Mouse (Mus musculus) intestine, postnatal 0 days (tissue): ENCODE data around the gene Itgb3bp. TPM values are rescaled to one million over a fixed set of nuclear protein-coding genes. Genes with fewer than 3 reads are reported as not detected.
A peak's percentile ranks its signal among the peaks of the same experiment; 100 is the strongest.

Experiments
- ATAC-seq: fragments of 200-750 bp; cut with Nextera tagmentation; 2 replicates; pipeline ENCODE4 v1.8.0; 2017; ENCODE audit warnings: mild to moderate bottlenecking, moderate TSS enrichment, moderate library complexity
- H3K27ac ChIP-seq: fragments of 300-500 bp; sonication (generic); 2 replicates; pipeline ENCODE4 v1.5.1; 2014; ENCODE audit warnings: mild to moderate bottlenecking, low read depth, low read length, moderate library complexity
- H3K27me3 ChIP-seq: fragments of 300-500 bp; sonication (generic); replicated peaks from 2 replicates; pipeline ENCODE4 v1.6.1; 2014; ENCODE audit warnings: low read length, mixed read lengths; ENCODE audit not compliant: control insufficient read depth, insufficient read depth
- H3K36me3 ChIP-seq: fragments of 300-500 bp; sonication (generic); 2 replicates; pipeline ENCODE4 v1.6.1; 2014; ENCODE audit warnings: mild to moderate bottlenecking, moderate library complexity; ENCODE audit not compliant: control insufficient read depth, insufficient read depth
- H3K4me1 ChIP-seq: fragments of 300-500 bp; sonication (generic); replicated peaks from 2 replicates; pipeline ENCODE4 v1.6.1; 2014; ENCODE audit warnings: antibody characterized with exemption, low read length, mixed read lengths; ENCODE audit not compliant: control insufficient read depth, insufficient read depth
- H3K4me2 ChIP-seq: fragments of 300-500 bp; sonication (generic); replicated peaks from 2 replicates; pipeline ENCODE4 v1.6.1; 2014; ENCODE audit warnings: low read depth, mild to moderate bottlenecking, moderate library complexity
- H3K4me3 ChIP-seq: fragments of 300-500 bp; sonication (generic); 2 replicates; pipeline ENCODE4 v1.5.1; 2014; ENCODE audit warnings: low read depth, low read length
- H3K9ac ChIP-seq: fragments of 300-500 bp; sonication (generic); 2 replicates; pipeline ENCODE4 v1.6.1; 2014; ENCODE audit warnings: mild to moderate bottlenecking, low read depth, low read length
- H3K9me3 ChIP-seq: fragments of 300-500 bp; sonication (generic); 2 replicates; pipeline ENCODE4 v1.6.1; 2016; ENCODE audit warnings: mixed run types; ENCODE audit not compliant: control insufficient read depth
- CTCF ChIP-seq: sonication (generic); IDR thresholded peaks from 2 replicates; pipeline ENCODE4 v1.5.1; 2016; ENCODE audit warnings: low read depth, mild to moderate bottlenecking, control low read depth, antibody characterized with exemption, moderate library complexity
- WGBS: fragments of 180-500 bp; shearing (Covaris S2); extraction: QIAGEN DNeasy Blood & Tissue Kit; methylation state at CpG from one replicate; pipeline ENCODE4 v1.1.7; 2014; 5-methylcytosine and 5-hydroxymethylcytosine counted together
- polyA plus RNA-seq: library from polyadenylated mRNA; unstranded; fragments of >200 nt; fragmentation: Nextera tagmentation; extraction: Ambion mirVana; gene quantifications from 2 replicates; pipeline ENCODE4 v1.2.1, GENCODE M21; 2015

Gene Itgb3bp
- polyA plus RNA-seq, 1 experiment from 2014 or later: 22.4 TPM

DNA sequence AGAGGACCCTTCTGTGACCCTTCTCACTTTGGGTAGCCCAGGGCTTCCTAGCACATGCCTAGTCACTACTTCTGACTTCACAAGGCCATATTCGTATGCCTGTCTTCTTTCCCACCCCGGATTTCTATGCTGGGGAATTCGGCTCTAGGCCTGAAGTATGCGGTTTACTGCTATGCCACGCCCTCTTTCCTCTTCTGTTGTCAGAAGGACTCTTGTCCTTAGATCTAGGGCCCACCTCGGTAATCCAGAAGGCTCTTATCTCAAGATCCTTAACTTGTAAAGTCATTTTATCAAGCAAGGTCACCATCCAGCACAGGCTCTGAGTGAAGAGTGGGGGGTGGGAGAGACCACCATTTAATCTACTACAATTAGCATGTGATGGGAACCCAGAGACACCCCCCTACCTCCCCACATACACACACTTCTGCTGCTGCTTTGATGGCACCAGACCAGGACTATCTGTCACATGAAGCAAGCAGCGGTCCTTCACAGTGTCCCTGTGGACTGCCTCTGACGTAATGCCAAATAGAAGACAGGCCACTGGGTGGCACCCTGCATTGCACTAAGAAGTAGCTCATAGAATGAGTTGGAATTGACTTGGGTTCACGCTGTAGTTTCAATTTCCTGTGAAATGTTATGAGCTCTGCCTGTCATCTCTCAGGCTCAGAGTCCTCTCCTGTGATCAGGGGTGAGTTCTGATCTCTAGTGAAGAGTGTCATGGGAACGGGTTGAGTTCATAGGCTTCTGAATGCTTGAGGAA, 12.2 kb upstream of the Itgb3bp start:
- H3K27me3 ChIP-seq: no peaks in the 10 kb centered on the region
- peak overlapping the region; percentile 68 for H3K27ac ChIP-seq
- peaks cover 3% of the 10 kb centered on the region for H3K4me1 ChIP-seq
- 0 out of 2 replicates have a peak, but pooled peaks cover 8% of the 10 kb centered on the region for H3K36me3 ChIP-seq
- ATAC-seq: peak; percentile 81
- no peak overlapping the region for H3K4me3 ChIP-seq
- peak overlapping the region; percentile 28 for H3K4me2 ChIP-seq
- 46% methylated on average over 10 of the region's 10 CpGs for WGBS
- TF ChIP-seq CTCF: peak; percentile 65
- H3K9ac ChIP-seq: no peak overlapping the region
- no peaks in the 10 kb centered on the region for H3K9me3 ChIP-seq

DNA sequence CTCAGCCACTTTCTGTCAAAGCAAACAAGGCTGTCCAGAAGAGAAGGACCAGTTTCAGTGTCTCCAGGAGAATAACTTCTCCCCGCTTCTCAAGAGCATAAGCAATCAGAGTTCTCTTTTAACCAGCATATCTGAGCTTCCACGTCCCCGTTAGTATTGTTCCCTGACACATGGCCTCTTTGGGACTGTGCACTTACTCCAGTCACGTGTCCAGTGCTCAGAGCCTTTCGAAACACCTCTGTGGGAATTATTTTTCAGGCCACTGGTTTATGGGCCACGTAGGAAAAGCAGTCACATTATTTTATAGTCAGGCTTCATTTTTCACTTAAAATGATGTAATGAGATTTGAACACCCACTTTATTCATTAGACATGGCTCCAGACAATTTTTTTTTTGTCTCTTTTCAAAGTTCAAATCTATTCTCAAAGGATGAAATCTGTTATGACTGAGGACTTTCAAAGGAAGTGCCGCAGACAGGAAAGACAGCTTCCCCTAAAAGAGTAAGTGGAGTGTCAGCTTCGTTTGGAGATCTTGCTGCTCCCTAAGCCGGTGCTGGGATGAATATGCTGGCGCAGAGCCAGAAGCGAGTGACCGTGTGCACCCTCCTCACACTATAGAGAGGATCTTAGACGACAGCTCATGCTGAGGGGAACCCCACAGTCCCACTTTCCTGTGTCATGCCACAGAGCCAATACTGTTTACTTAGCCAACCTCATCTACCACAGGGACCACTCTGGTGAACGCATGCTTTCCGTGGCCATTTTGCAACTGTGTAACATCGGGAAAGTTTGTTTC, 10.3 kb upstream of the Itgb3bp start:
- Histone ChIP-seq H3K4me2 (no peak overlapping the region), H3K9ac (no peak overlapping the region), H3K4me3 (no peak overlapping the region), H3K4me1 (peaks cover 3% of the 10 kb centered on the region), H3K27me3 (no peaks in the 10 kb centered on the region), H3K9me3 (no peaks in the 10 kb centered on the region), H3K36me3 (0 out of 2 replicates have a peak, but pooled peaks cover 8% of the 10 kb centered on the region), H3K27ac (peak overlapping the region; percentile 41; the same call in 1 of the 2 replicates)
- TF ChIP-seq CTCF: no peak
- no peak for ATAC-seq
- 50% methylated on average over 16 of the region's 16 CpGs for WGBS

DNA sequence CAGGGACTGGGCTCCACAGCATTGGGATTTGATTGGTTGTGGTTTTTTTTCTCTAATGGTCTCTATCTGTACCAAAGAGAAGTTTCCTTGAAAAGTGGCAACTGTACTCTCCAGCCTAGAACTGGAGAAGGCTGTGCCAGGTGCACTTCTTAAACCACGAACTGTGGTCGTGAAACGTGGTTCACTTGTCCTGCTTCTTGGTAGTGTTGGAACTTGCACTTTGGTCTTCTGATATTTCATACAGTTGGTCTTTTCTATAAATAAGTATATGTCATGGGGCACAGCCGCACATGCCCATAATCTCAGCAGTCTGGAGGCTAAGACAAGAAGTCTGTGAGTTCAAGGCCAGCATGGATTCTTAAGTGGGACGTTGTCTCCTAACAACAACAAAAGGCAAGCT, 6.7 kb upstream of the Itgb3bp start:
- Histone ChIP-seq H3K4me3 (no peak overlapping the region), H3K9ac (no peak overlapping the region), H3K36me3 (0 out of 2 replicates have a peak, but pooled peaks cover 8% of the 10 kb centered on the region), H3K27ac (peak overlapping the region; percentile 41; the same call in 1 of the 2 replicates), H3K4me1 (no peaks in the 10 kb centered on the region; the same call in 1 of the 2 replicates), H3K27me3 (no peaks in the 10 kb centered on the region), H3K9me3 (no peaks in the 10 kb centered on the region), H3K4me2 (no peak overlapping the region)
- 55% methylated on average over 5 of the region's 5 CpGs for WGBS
- ATAC-seq: peak; percentile 44; the same call in 1 of the 2 replicates
- TF ChIP-seq CTCF: no peak

DNA sequence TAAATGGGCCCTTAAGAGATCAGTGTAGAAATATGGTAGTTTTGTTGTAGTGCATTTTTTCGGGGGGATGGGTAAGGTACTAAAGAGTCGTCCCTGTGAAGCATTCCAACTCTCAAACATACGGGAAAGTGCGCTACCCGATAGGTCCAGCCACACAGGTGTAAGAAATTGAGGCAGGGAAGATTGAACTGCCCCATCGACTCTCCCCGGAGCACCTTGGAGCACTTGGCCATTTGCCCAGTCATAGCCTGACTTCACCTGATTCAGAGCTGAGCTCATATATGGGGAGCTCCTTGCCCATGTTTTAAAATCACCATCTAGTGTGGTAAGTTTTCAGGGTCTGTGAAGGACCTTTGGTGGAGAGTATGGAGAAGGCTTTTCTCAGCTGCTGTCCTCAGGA, 5.2 kb upstream of the Itgb3bp start:
- Histone ChIP-seq H3K27ac (no peak overlapping the region), H3K27me3 (no peaks in the 10 kb centered on the region), H3K9ac (no peak overlapping the region), H3K36me3 (no peaks in the 10 kb centered on the region), H3K4me1 (no peaks in the 10 kb centered on the region; the same call in 1 of the 2 replicates), H3K9me3 (no peaks in the 10 kb centered on the region), H3K4me2 (no peak overlapping the region), H3K4me3 (no peak overlapping the region)
- no peak for TF ChIP-seq CTCF
- 87% methylated on average over 7 of the region's 7 CpGs for WGBS
- no peak for ATAC-seq

- H3K4me2 ChIP-seq: peak overlapping the region; percentile 86; the same call in 1 of the 2 replicates
- H3K27me3 ChIP-seq: no peaks in the 10 kb centered on the region
- no peak overlapping the region for H3K9ac ChIP-seq
- no peak for ATAC-seq
- no peak for TF ChIP-seq CTCF
- WGBS: 86% methylated on average over 4 of the region's 4 CpGs
- H3K4me3 ChIP-seq: no peak overlapping the region
- H3K4me1 ChIP-seq: no peaks in the 10 kb centered on the region; the same call in 1 of the 2 replicates
- H3K27ac ChIP-seq: no peak overlapping the region
- H3K36me3 ChIP-seq: no peaks in the 10 kb centered on the region
- no peaks in the 10 kb centered on the region for H3K9me3 ChIP-seq
These were observed 2.2 kb upstream of the Itgb3bp start for GRCm38 (mm10) chr4:99931807-99932206.

DNA sequence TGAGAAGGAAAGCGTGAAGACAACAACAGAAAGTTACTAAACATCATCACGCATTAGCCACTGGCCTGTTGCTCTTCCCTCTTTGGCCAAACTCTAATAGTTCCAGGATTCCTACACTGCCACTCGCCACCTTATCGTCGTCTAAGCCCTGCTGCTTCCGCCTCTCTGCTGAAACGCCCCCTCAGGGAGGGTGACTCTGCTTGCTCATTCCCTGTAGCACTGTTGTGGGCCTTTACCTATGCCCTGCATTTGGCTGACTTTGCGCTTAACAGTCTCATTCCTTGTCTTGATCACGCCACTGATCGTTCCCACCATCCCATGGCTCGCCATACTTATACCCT, 1.6 kb upstream of the Itgb3bp start:
- no peak for TF ChIP-seq CTCF
- Histone ChIP-seq H3K4me3 (peak overlapping the region; percentile 76), H3K9ac (peak overlapping the region; percentile 66; the same call in 1 of the 2 replicates), H3K27ac (peak overlapping the region; percentile 94), H3K4me2 (peak overlapping the region; percentile 86), H3K9me3 (no peaks in the 10 kb centered on the region), H3K27me3 (no peaks in the 10 kb centered on the region), H3K36me3 (no peaks in the 10 kb centered on the region), H3K4me1 (no peaks in the 10 kb centered on the region; the same call in 1 of the 2 replicates)
- no peak for ATAC-seq
- 56% methylated on average over 11 of the region's 11 CpGs for WGBS
